Mouse (Mus musculus) heart, embryonic 16.5 days (tissue): Measurements from ENCODE around the gene Setd4. TPM values are rescaled to one million over a fixed set of nuclear protein-coding genes. Genes with fewer than 3 reads are reported as not detected.
A peak's percentile ranks its signal among the peaks of the same experiment; 100 is the strongest.
"Not testable (repeated sequence)": the region's sequence is repeated elsewhere in the genome, so short reads cannot be mapped to it uniquely, and the experiment has no call there.

Source experiments
- ATAC-seq: fragments of 200-750 bp; cut with Nextera tagmentation; replicated peaks from 2 replicates; pipeline ENCODE4 v1.8.0; 2017; ENCODE audit warnings: moderate number of reproducible peaks; ENCODE audit not compliant: insufficient read depth, low FRiP score; ENCODE audit errors: extremely low read depth
- H3K27ac ChIP-seq: fragments of 300-500 bp; sonication (generic); 2 replicates; pipeline ENCODE4 v1.5.1; 2014; ENCODE audit warnings: mild to moderate bottlenecking, low read length, control low read depth, moderate library complexity
- H3K27me3 ChIP-seq: fragments of 300-500 bp; sonication (generic); 2 replicates; pipeline ENCODE4 v1.6.1; 2014; ENCODE audit warnings: low read length, mixed read lengths; ENCODE audit not compliant: control insufficient read depth, insufficient read depth
- H3K36me3 ChIP-seq: fragments of 300-500 bp; sonication (generic); 2 replicates; pipeline ENCODE4 v1.6.1; 2014; ENCODE audit not compliant: control insufficient read depth, insufficient read depth
- H3K4me1 ChIP-seq: fragments of 300-500 bp; sonication (generic); 2 replicates; pipeline ENCODE4 v1.6.1; 2014; ENCODE audit warnings: low read length, mixed read lengths; ENCODE audit not compliant: control insufficient read depth, insufficient read depth
- H3K4me2 ChIP-seq: fragments of 300-500 bp; sonication (generic); 2 replicates; pipeline ENCODE4 v1.6.1; 2014; ENCODE audit warnings: low read depth, mild to moderate bottlenecking, control low read depth, low read length
- H3K4me3 ChIP-seq: fragments of 300-500 bp; sonication (generic); 2 replicates; pipeline ENCODE4 v1.5.1; 2014; ENCODE audit warnings: mild to moderate bottlenecking, control low read depth, low read length
- H3K9ac ChIP-seq: fragments of 300-500 bp; sonication (generic); 2 replicates; pipeline ENCODE4 v1.6.1; 2014; ENCODE audit warnings: low read length, control low read depth
- H3K9me3 ChIP-seq: fragments of 300-500 bp; sonication (generic); replicated peaks from 2 replicates; pipeline ENCODE4 v1.6.1; 2016; ENCODE audit warnings: low read length; ENCODE audit not compliant: control insufficient read depth
- WGBS: fragments of 180-500 bp; shearing (Covaris S2); extraction: QIAGEN DNeasy Blood & Tissue Kit; methylation state at CpG from one replicate; pipeline ENCODE4 v1.1.7; 2014; 5-methylcytosine and 5-hydroxymethylcytosine counted together
- polyA plus RNA-seq: library from polyadenylated mRNA; unstranded; fragments of >200 nt; fragmentation: Nextera tagmentation; extraction: Ambion mirVana; gene quantifications from 2 replicates; pipeline ENCODE4 v1.2.1, GENCODE M21; 2015

Gene Setd4
- polyA plus RNA-seq, result 7.2 and 7.4 TPM in 2 replicates

- Histone ChIP-seq H3K4me1 (peaks cover 9% of the 10 kb centered on the region), H3K36me3 (no peaks in the 10 kb centered on the region; the same call in 1 of the 2 replicates), H3K9ac (peak within 1 kb of the TSS; percentile 85), H3K27ac (peak within 1 kb of the TSS; percentile 91), H3K27me3 (no peaks in the 10 kb centered on the region), H3K9me3 (no peaks in the 10 kb centered on the region), H3K4me3 (peak within 1 kb of the TSS; percentile 78), H3K4me2 (peak within 1 kb of the TSS; percentile 96)
- 1% methylated on average over 55 of the region's 55 CpGs for WGBS
- ATAC-seq, result peak; percentile 88
Measured at GRCm38 (mm10) chr16:93603439-93604212, at the start of gene Setd4. Gene Setd4 (minus strand): TSS chr16:93604063.

DNA sequence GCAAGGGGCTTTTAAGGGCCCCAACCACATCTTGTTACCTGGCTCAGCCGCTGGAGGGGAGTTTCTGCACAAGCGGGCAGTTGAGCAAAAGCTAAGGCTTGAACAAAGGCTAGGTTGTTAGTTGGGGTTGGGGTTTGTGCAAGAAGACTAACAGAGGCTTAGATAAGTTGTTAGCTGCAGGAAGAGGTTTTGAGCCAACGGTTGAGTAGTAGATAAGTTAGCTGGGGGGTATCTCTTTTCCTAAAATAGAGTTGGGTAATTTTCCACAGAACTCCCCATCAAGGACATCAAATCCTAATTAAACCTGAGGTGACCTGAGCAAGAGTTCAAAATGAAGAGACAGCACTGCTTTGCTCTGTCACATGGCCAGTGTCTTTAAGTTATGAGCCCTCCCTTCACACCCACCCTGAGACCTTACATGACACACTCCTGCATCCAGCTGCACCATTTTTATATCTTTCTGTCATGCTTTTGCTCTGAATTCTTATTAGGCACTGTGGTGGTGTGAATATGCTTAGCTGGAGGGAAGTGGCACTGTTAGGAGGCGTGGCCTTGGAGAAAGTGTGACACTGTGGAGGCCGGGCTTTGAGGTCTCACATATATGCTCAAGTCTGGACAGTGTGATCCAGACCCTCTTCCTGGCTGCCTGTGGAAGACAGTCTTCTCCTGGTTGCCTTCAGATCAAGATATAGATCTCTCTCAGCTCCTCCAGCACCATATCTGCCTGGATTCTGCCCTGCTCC lies 44.7 kb upstream of the Setd4 start:
- Histone ChIP-seq H3K4me1 (no peaks in the 10 kb centered on the region), H3K9me3 (no peaks in the 10 kb centered on the region), H3K36me3 (no peaks in the 10 kb centered on the region), H3K4me2 (no peak overlapping the region), H3K9ac (no peak overlapping the region), H3K27ac (no peak overlapping the region), H3K4me3 (no peak overlapping the region), H3K27me3 (no peaks in the 10 kb centered on the region)
- 66% methylated on average over 5 of the region's 5 CpGs for WGBS
- no peak for ATAC-seq

DNA sequence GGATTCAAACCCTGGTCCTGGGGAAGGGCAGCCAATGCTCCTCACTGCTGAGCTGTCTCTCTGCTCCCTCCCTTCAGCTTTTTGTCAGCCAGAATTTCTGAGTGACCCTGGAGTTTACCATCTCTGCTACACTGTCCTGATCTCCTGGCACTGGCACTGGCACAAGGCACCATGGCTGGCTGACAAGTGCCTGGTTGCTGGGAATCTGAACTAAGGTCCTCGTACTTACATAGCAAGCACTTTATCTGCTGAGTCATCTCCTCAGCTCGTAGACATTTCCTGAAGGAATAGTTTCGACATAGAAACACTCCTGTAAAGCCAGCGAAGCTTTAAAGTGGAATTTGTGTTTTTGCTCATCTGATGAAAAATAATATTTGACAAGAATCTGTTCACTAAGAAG lies 40.1 kb upstream of the Setd4 start:
- Histone ChIP-seq H3K4me3 (no peak overlapping the region), H3K36me3 (no peaks in the 10 kb centered on the region), H3K9ac (no peak overlapping the region), H3K27ac (no peak overlapping the region), H3K4me1 (no peaks in the 10 kb centered on the region), H3K4me2 (no peak overlapping the region), H3K9me3 (no peaks in the 10 kb centered on the region), H3K27me3 (no peaks in the 10 kb centered on the region)
- no peak for ATAC-seq
- 37% methylated on average over 4 of the region's 4 CpGs for WGBS

DNA sequence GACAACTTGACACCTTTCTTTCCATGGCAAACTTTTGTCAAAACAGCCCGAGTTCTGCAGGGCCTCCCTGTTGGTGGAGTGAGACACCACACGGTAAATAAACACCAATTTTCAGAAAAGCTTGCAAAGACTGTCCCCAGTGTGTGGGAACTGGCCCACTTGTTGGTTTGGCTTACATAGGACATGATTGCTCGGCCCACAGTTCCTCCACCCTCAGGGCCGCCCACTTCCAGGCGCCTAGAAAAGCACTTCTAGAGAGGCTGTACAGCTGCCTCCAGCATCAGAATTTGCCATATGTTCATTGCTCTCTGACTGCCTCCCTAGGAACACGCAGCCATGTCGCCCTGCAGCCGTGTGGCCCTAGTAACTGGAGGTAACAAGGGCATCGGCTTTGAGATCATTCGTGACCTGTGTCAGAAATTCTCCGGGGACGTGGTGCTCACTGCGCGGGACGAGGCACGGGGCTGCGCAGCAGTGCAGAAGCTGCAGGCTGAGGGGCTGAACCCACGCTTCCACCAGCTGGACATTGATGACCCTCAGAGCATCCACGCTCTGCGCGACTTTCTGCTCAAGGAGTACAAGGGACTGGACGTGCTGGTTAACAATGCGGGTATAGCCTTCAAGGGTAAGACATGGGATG lies 24.0 kb upstream of the Setd4 start, which contains the start of gene Gm5678:
Gm5678 (plus strand) TSS at position 337 of the 640 bp plus-strand sequence.
- no peak within 1 kb of the TSS for H3K9ac ChIP-seq
- no peaks in the 10 kb centered on the region for H3K36me3 ChIP-seq
- 69% methylated on average over 23 of the region's 23 CpGs for WGBS
- ATAC-seq, result no peak
- H3K4me1 ChIP-seq, result no peaks in the 10 kb centered on the region
- H3K9me3 ChIP-seq, result no peaks in the 10 kb centered on the region
- no peak within 1 kb of the TSS for H3K4me2 ChIP-seq
- H3K27ac ChIP-seq, result no peak within 1 kb of the TSS
- no peak within 1 kb of the TSS for H3K4me3 ChIP-seq
- H3K27me3 ChIP-seq, result no peaks in the 10 kb centered on the region

GRCm38 (mm10) chr16:93626745-93627144 lies 22.9 kb upstream of the Setd4 start:
- H3K4me3 ChIP-seq, result no peak overlapping the region
- H3K4me1 ChIP-seq, result no peaks in the 10 kb centered on the region
- H3K4me2 ChIP-seq, result no peak overlapping the region
- H3K27me3 ChIP-seq, result no peaks in the 10 kb centered on the region
- no peak overlapping the region for H3K9ac ChIP-seq
- H3K36me3 ChIP-seq, result no peaks in the 10 kb centered on the region
- H3K27ac ChIP-seq, result no peak overlapping the region
- no peak for ATAC-seq
- WGBS, result 6% methylated on average over 1 of the region's 1 CpGs
- H3K9me3 ChIP-seq, result no peaks in the 10 kb centered on the region

DNA sequence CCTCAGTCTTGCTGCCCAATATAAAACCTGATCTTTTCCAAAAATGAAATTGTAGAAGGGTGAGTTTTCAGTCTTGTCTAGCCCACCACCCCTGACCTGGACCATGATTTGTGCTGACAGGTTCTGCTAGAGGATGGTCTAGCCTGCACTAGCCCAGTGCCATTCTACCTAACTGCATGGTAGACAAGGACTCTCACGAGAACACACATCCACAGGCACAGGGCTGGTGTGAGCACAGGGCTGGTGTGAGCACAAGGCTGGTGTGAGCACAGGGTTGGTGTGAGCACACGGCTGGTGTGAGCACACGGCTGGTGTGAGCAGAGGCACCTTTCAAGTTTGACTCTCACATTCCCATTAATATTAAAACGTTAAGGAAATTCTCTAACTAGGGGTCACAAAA lies 20.8 kb upstream of the Setd4 start:
- no peak overlapping the region for H3K27ac ChIP-seq
- no peaks in the 10 kb centered on the region for H3K36me3 ChIP-seq
- WGBS, result 75% methylated on average over 4 of the region's 4 CpGs
- H3K27me3 ChIP-seq, result no peaks in the 10 kb centered on the region
- H3K4me3 ChIP-seq, result no peak overlapping the region
- no peak overlapping the region for H3K4me2 ChIP-seq
- no peak for ATAC-seq
- H3K9me3 ChIP-seq, result no peaks in the 10 kb centered on the region
- H3K9ac ChIP-seq, result no peak overlapping the region
- no peaks in the 10 kb centered on the region for H3K4me1 ChIP-seq

GRCm38 (mm10) chr16:93623759-93624158 lies 19.9 kb upstream of the Setd4 start:
- not testable (repeated sequence) for H3K27ac ChIP-seq
- 76% methylated on average over 4 of the region's 4 CpGs for WGBS

GRCm38 (mm10) chr16:93615118-93615870 lies 11.4 kb upstream of the Setd4 start:
- no peaks in the 10 kb centered on the region for H3K27me3 ChIP-seq
- no peak for ATAC-seq
- H3K9ac ChIP-seq, result no peak overlapping the region
- no peaks in the 10 kb centered on the region for H3K9me3 ChIP-seq
- no peak overlapping the region for H3K4me3 ChIP-seq
- no peaks in the 10 kb centered on the region for H3K4me1 ChIP-seq
- no peak overlapping the region for H3K27ac ChIP-seq
- peaks cover 4% of the 10 kb centered on the region; the same call in 1 of the 2 replicates for H3K36me3 ChIP-seq
- 30% methylated on average over 5 of the region's 5 CpGs for WGBS
- H3K4me2 ChIP-seq, result no peak overlapping the region

More at GRCm38 (mm10) chr16:93623759-93624158, 19.9 kb upstream of the Setd4 start:
- not testable (repeated sequence) for H3K9me3 ChIP-seq, ATAC-seq, H3K27me3 ChIP-seq, H3K9ac ChIP-seq, H3K4me3 ChIP-seq, H3K4me1 ChIP-seq, H3K4me2 ChIP-seq, H3K36me3 ChIP-seq
